Mouse (Mus musculus): Measurements from ENCODE around the gene Zhx3.

DNA sequence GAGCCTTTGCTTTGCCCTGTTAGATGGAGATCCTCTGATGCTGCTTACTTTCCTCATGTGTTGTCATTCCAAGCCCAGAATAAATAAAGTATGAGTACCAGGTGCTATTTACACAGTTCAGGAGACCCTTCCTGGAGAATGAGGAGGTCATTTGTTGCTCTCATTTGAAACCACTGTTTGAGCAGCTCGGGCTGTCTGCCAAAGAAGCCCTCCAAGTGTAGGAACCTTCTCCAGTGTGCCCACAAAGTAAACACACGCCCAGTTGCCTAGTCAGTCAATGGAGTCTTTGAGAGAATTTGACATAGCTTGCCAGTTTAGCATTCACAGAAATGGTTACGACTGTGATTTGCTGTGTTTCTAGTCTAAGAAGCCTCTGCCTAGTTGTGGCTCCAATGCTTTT lies 154.0 kb downstream of the Zhx3 start:
- no peak for TF ChIP-seq POLR2A (IDR thresholded peaks at IDR 0.05; ENCODE audit: borderline replicate concordance, insufficient read depth, low read length)
- no peak for TF ChIP-seq CTCF (IDR thresholded peaks at IDR 0.05; ENCODE audit: borderline replicate concordance, insufficient read depth, low read depth, low read length)
